Mouse (Mus musculus) fibroblast of lung, adult 2 months (primary cell): ENCODE results near the gene Gm20388.
A peak's percentile ranks its signal among the peaks of the same experiment; 100 is the strongest.

ENCODE experiments used
- DNase-seq: peaks from one replicate; pipeline ENCODE4 v3.0.0-alpha.2; 2011; ENCODE audit warnings: low read depth

The Gm20388 gene

GRCm38 (mm10) chr8:121832061-121832460 lies 1921.4 kb downstream of the Gm20388 start:
- no peak for DNase-seq

- peak; percentile 83 for DNase-seq
These were observed 1921.9 kb downstream of the Gm20388 start for GRCm38 (mm10) chr8:121832503-121832902.

- no peak for DNase-seq
These were observed 1930.6 kb downstream of the Gm20388 start for GRCm38 (mm10) chr8:121841242-121841641.

- no peak for DNase-seq
These were observed 1931.7 kb downstream of the Gm20388 start for GRCm38 (mm10) chr8:121842064-121842955.

- DNase-seq = no peak
These were observed 1932.6 kb downstream of the Gm20388 start for GRCm38 (mm10) chr8:121843184-121843733.

- DNase-seq = no peak
These were observed 1934.1 kb downstream of the Gm20388 start for GRCm38 (mm10) chr8:121844765-121845164.

GRCm38 (mm10) chr8:121846815-121847214 lies 1936.2 kb downstream of the Gm20388 start:
- no peak for DNase-seq

GRCm38 (mm10) chr8:121847261-121847822 lies 1936.7 kb downstream of the Gm20388 start:
- no peak for DNase-seq

GRCm38 (mm10) chr8:121847987-121848386 lies 1937.3 kb downstream of the Gm20388 start:
- DNase-seq = no peak

- no peak for DNase-seq
These were observed 1937.9 kb downstream of the Gm20388 start for GRCm38 (mm10) chr8:121848495-121848894.

GRCm38 (mm10) chr8:121849303-121849702 lies 1938.7 kb downstream of the Gm20388 start:
- no peak for DNase-seq

GRCm38 (mm10) chr8:121850018-121850417 lies 1939.4 kb downstream of the Gm20388 start:
- DNase-seq = peak; percentile 70

- no peak for DNase-seq
These were observed 1939.8 kb downstream of the Gm20388 start for GRCm38 (mm10) chr8:121850436-121850820.

- peak; percentile 98 for DNase-seq
These were observed 1940.3 kb downstream of the Gm20388 start for GRCm38 (mm10) chr8:121850821-121851470.

- DNase-seq = no peak
These were observed 1941.1 kb downstream of the Gm20388 start for GRCm38 (mm10) chr8:121851716-121852115.

GRCm38 (mm10) chr8:121852464-121852863 lies 1941.8 kb downstream of the Gm20388 start:
- DNase-seq = no peak

- no peak for DNase-seq
These were observed 1942.9 kb downstream of the Gm20388 start for GRCm38 (mm10) chr8:121853586-121853985.

- DNase-seq = no peak
These were observed 1945.6 kb downstream of the Gm20388 start for GRCm38 (mm10) chr8:121856071-121856746.

GRCm38 (mm10) chr8:121857331-121857730 lies 1946.7 kb downstream of the Gm20388 start:
- no peak for DNase-seq

GRCm38 (mm10) chr8:121857747-121858146 lies 1947.1 kb downstream of the Gm20388 start:
- no peak for DNase-seq

GRCm38 (mm10) chr8:121861276-121861675 lies 1950.6 kb downstream of the Gm20388 start:
- no peak for DNase-seq
